Mouse (Mus musculus) ES-Bruce4 (cell line): Measurements from ENCODE around the gene Olfr555.
"Not testable (repeated sequence)": the region's sequence is repeated elsewhere in the genome, so short reads cannot be mapped to it uniquely, and the experiment has no call there.

ENCODE experiments used
- CTCF ChIP-seq: IDR thresholded peaks from one replicate; pipeline ENCODE4 v1.8.1; 2011; ENCODE audit warnings: low read depth, low read length
- EP300 ChIP-seq: IDR thresholded peaks from 2 replicates; pipeline ENCODE4 v1.6.1; 2011; ENCODE audit warnings: low read depth, low read length; ENCODE audit not compliant: insufficient read depth
- POLR2A ChIP-seq: IDR thresholded peaks from one replicate; pipeline ENCODE4 v1.8.1; 2011; ENCODE audit warnings: low read length; ENCODE audit not compliant: insufficient read depth

- TF ChIP-seq CTCF, POLR2A, EP300: not testable (repeated sequence)
These were observed 38.3 kb upstream of the Olfr555 start for GRCm38 (mm10) chr7:102620368-102620767.
